Mouse (Mus musculus): ENCODE results near the gene Eps8. TPM values are rescaled to one million over a fixed set of nuclear protein-coding genes. Genes with fewer than 3 reads are reported as not detected.

Eps8 gene
- polyA plus RNA-seq, 2 experiments: 14.9 to 33.3 TPM

DNA sequence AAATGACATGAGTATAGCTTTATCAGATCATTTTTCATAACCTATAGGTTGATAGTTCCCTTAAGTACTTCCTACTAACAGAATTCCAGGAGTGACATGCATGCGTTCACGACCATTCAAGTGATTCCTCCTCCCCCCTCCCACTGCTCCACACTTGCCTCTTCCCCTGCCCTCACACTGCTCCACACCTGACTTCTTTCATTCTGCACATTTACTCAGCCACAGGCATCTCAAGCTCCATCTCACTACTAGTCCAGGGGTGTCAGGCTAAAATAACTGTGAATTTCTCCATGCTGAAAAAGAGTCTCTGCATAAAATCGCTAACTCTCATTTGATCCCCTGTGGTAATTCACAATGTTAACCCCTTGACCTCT lies 65.4 kb downstream of the Eps8 start:
- Histone ChIP-seq H3K27ac (replicated peaks; ENCODE audit: low read depth, low read length) (no peak overlapping the region), H3K27me3 (ENCODE audit: control insufficient read depth, insufficient read depth, low read length) (no peaks in the 10 kb centered on the region), H3K4me3 (replicated peaks; ENCODE audit: low read length) (no peak overlapping the region), H3K9me3 (ENCODE audit: control insufficient read depth, low read length) (no peaks in the 10 kb centered on the region), H3K9ac (ENCODE audit: low read depth, low read length, severe bottlenecking) (no peak overlapping the region), H3K4me1 (ENCODE audit: control insufficient read depth, insufficient read depth, low read length) (no peaks in the 10 kb centered on the region), H3K36me3 (ENCODE audit: control insufficient read depth, insufficient read depth, low read length) (no peaks in the 10 kb centered on the region), H3K4me2 (replicated peaks; ENCODE audit: low read depth, low read length, severe bottlenecking) (no peak overlapping the region)
- no peak for DNase-seq (ENCODE audit: low spot score)
- no peak for TF ChIP-seq POLR2A (IDR thresholded peaks at IDR 0.05; ENCODE audit: borderline replicate concordance, extremely low read depth, insufficient read depth, insufficient read length)
- WGBS: 79% methylated on average over 3 of the region's 3 CpGs
- no peak for ATAC-seq (ENCODE audit: low FRiP score, low read depth)

DNA sequence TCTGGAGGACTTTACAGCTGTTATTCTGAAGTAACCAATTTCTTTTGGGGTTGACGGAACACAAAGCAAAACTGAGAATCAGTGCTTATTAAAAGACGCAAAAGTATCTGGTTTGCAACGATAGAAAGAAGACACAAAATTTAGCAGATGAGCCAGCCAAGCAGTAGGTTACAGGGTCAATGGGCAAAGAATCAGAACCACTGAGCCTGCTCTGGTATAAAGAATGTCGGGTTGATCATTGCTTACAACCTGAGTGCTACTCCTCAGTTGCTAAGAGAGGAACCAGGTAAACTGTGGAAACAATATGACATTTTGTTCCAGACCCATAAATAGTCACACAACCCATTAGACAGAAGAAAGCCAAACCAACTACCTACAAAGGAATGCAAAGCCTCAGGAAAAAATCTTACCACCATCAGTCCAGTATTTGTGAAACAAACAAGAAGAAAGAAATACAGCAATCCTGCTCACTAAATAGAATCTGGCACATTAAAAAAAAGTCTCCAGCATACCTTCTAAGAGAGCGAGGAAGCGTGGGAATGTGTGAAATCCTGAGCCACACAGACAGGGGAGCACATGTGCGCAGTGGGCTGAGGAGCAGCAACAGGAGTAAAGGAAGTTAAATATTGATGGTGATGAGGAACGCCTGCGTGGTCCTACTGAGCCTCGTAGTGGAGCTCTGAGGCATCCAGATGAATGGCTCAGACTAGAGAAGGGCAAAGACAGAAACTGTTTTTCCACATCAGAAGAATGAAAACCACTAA lies 66.0 kb downstream of the Eps8 start:
- H3K4me3 ChIP-seq (replicated peaks; ENCODE audit: low read length): no peak overlapping the region
- H3K4me1 ChIP-seq (ENCODE audit: control insufficient read depth, insufficient read depth, low read length): no peaks in the 10 kb centered on the region
- WGBS: 85% methylated on average over 10 of the region's 10 CpGs
- DNase-seq (ENCODE audit: low spot score) (no peak), ATAC-seq (ENCODE audit: low FRiP score, low read depth) (no peak)
- no peaks in the 10 kb centered on the region for H3K36me3 ChIP-seq (ENCODE audit: control insufficient read depth, insufficient read depth, low read length)
- H3K27me3 ChIP-seq (ENCODE audit: control insufficient read depth, insufficient read depth, low read length): no peaks in the 10 kb centered on the region
- no peak overlapping the region for H3K27ac ChIP-seq (replicated peaks; ENCODE audit: low read depth, low read length)
- H3K9ac ChIP-seq (ENCODE audit: low read depth, low read length, severe bottlenecking): no peak overlapping the region
- no peak overlapping the region for H3K4me2 ChIP-seq (replicated peaks; ENCODE audit: low read depth, low read length, severe bottlenecking)
- no peaks in the 10 kb centered on the region for H3K9me3 ChIP-seq (ENCODE audit: control insufficient read depth, low read length)
- TF ChIP-seq POLR2A (IDR thresholded peaks at IDR 0.05; ENCODE audit: borderline replicate concordance, extremely low read depth, insufficient read depth, insufficient read length): no peak

DNA sequence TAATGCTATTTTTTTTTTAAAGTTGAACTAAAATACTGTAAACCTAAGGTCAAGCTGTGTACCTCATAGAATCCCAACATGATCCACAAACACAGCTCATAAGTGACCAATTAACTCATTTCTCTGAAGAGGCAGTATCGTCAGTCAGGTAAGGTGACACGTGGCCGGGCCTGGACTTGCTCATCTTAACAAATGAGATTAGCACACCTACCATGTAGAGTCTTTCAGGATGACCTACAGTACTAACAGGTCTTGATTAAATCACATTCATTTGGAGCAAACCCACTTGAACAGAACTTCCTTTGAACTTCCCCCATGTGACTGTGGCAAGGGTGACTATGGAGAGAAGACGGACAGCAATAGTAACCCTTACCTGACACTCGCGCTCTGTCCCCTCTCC lies 66.8 kb downstream of the Eps8 start:
- no peak for TF ChIP-seq POLR2A (IDR thresholded peaks at IDR 0.05; ENCODE audit: borderline replicate concordance, extremely low read depth, insufficient read depth, insufficient read length)
- Histone ChIP-seq H3K27ac (replicated peaks; ENCODE audit: low read depth, low read length) (no peak overlapping the region), H3K36me3 (ENCODE audit: control insufficient read depth, insufficient read depth, low read length) (no peaks in the 10 kb centered on the region), H3K4me3 (replicated peaks; ENCODE audit: low read length) (no peak overlapping the region), H3K4me1 (ENCODE audit: control insufficient read depth, insufficient read depth, low read length) (no peaks in the 10 kb centered on the region), H3K27me3 (ENCODE audit: control insufficient read depth, insufficient read depth, low read length) (no peaks in the 10 kb centered on the region), H3K9me3 (ENCODE audit: control insufficient read depth, low read length) (no peaks in the 10 kb centered on the region), H3K9ac (ENCODE audit: low read depth, low read length, severe bottlenecking) (no peak overlapping the region), H3K4me2 (replicated peaks; ENCODE audit: low read depth, low read length, severe bottlenecking) (no peak overlapping the region)
- ATAC-seq (ENCODE audit: low FRiP score, low read depth): no peak
- WGBS: 84% methylated on average over 6 of the region's 6 CpGs
- no peak for DNase-seq (ENCODE audit: low spot score)

DNA sequence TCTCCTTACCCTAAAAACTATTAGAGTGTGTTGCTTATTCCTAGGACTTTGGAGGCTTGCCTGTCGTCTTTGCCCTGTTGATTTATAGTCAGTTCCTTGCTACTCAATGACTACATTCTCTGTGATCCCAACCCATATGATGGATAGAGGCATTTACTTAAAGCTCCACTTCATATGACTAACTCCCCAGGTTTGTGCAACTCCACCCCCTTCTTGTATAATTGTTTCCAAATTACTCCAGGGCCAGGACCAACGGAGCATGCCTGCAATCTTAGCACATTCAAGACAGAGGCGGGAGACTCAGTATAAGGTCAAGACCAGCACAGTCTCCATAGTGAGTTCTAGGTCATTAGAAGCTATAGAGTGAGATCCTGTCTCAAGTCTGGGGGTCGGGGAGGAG lies 69.4 kb downstream of the Eps8 start:
- Histone ChIP-seq H3K27ac (replicated peaks; ENCODE audit: low read depth, low read length) (no peak overlapping the region), H3K4me3 (replicated peaks; ENCODE audit: low read length) (no peak overlapping the region), H3K4me1 (ENCODE audit: control insufficient read depth, insufficient read depth, low read length) (no peaks in the 10 kb centered on the region), H3K9me3 (ENCODE audit: control insufficient read depth, low read length) (no peaks in the 10 kb centered on the region), H3K4me2 (replicated peaks; ENCODE audit: low read depth, low read length, severe bottlenecking) (no peak overlapping the region), H3K9ac (ENCODE audit: low read depth, low read length, severe bottlenecking) (no peak overlapping the region), H3K27me3 (ENCODE audit: control insufficient read depth, insufficient read depth, low read length) (no peaks in the 10 kb centered on the region), H3K36me3 (ENCODE audit: control insufficient read depth, insufficient read depth, low read length) (no peaks in the 10 kb centered on the region)
- ATAC-seq (ENCODE audit: low FRiP score, low read depth) (no peak), DNase-seq (ENCODE audit: low spot score) (no peak)
- WGBS: 52% methylated on average over 4 of the region's 4 CpGs
- TF ChIP-seq POLR2A (IDR thresholded peaks at IDR 0.05; ENCODE audit: borderline replicate concordance, extremely low read depth, insufficient read depth, insufficient read length): no peak

DNA sequence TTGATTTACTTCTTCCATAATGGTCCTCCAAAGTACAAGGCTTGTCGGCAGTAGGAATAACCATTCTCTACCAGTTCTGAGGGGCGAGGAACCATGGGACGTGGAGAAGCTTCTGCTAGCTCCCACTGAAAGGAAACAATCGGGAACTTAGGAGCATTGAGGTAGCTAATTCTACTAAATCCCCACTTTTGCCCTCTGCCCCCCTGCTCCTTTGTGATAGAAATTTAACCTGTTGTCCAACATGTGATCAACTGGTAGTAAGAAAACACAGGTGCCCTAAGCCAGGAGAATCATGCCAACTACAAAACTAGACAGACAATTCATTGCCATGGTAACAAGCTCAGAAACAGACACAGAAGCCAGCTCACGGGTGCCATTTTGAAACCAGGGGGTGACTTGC lies 71.6 kb downstream of the Eps8 start:
- no peak overlapping the region for H3K9ac ChIP-seq (ENCODE audit: low read depth, low read length, severe bottlenecking)
- H3K36me3 ChIP-seq (ENCODE audit: control insufficient read depth, insufficient read depth, low read length): no peaks in the 10 kb centered on the region
- 88% methylated on average over 5 of the region's 5 CpGs for WGBS
- H3K4me2 ChIP-seq (replicated peaks; ENCODE audit: low read depth, low read length, severe bottlenecking): no peak overlapping the region
- DNase-seq (ENCODE audit: low spot score) (no peak), ATAC-seq (ENCODE audit: low FRiP score, low read depth) (no peak)
- no peak for TF ChIP-seq POLR2A (IDR thresholded peaks at IDR 0.05; ENCODE audit: borderline replicate concordance, extremely low read depth, insufficient read depth, insufficient read length)
- H3K4me3 ChIP-seq (replicated peaks; ENCODE audit: low read length): no peak overlapping the region
- no peaks in the 10 kb centered on the region for H3K4me1 ChIP-seq (ENCODE audit: control insufficient read depth, insufficient read depth, low read length)
- H3K27ac ChIP-seq (replicated peaks; ENCODE audit: low read depth, low read length): no peak overlapping the region
- H3K27me3 ChIP-seq (ENCODE audit: control insufficient read depth, insufficient read depth, low read length): no peaks in the 10 kb centered on the region
- H3K9me3 ChIP-seq (ENCODE audit: control insufficient read depth, low read length): no peaks in the 10 kb centered on the region

Data from limb, embryonic 14.5 days (tissue).